Mouse (Mus musculus): ENCODE measurements around the gene Scgb1b29. TPM values are rescaled to one million over a fixed set of nuclear protein-coding genes. Genes with fewer than 3 reads are reported as not detected.
"Not testable (repeated sequence)": the region's sequence is repeated elsewhere in the genome, so short reads cannot be mapped to it uniquely, and the experiment has no call there.

Gene Scgb1b29
- total RNA-seq (2017), result not detected in 2 replicates

DNA sequence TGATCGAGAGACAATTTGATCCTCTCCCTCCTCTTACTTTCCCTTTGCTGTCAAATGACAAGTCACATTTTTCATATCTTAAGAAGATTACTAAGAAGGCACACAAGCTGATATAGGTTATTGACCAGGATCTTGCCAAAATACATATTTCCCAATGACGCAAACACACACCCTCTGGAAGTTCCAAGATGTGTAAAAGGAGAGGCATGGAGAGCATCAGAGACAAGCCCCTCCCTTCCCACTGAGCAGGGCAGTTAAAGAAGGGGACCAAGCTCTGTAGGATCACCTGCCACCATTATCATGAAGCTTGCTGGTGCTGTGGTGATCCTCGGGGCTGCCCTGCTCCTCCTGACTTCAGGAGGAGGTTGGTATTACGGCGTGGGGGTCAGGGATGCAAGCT is at the start of gene Scgb1b29:
Gene Scgb1b29 (plus strand): TSS at position 301 of the 400 bp plus-strand sequence.
- not testable (repeated sequence) for ATAC-seq (ENCODE audit: extremely low read depth, insufficient number of reproducible peaks, low FRiP score, poor library complexity, severe bottlenecking)

DNA sequence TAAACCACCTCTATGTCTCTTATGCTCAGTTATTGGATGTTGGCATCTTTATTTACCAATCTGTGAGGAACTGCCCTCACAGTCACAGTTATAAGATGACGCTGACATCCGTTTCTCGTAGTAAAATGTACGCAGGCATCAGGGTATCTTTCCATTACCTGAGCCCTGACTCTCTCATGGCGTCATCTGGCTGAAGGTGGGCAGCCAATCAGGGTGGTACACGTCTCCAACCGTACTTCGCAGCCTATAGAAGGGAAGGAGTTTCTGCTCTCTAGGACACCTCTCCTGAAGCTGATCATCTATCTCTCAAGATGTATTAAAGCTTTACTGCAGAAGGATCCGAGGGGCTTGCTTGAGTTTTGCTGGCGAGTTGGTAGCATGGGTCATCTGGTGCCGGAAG is 12.7 kb upstream of the Scgb1b29 start:
- ATAC-seq (ENCODE audit: extremely low read depth, insufficient number of reproducible peaks, low FRiP score, poor library complexity, severe bottlenecking), result not testable (repeated sequence)

Other genes starting within 250 kb of the Scgb1b29 start
- not detected in 2 replicates for gene Scgb2b11, start 230.4 kb upstream of the Scgb1b29 start, total RNA-seq (2017)
- gene Scgb1b11, start 218.7 kb upstream of the Scgb1b29 start, total RNA-seq (2017), result not detected in 2 replicates
- not detected in 2 replicates for gene Scgb2b12, start 114.3 kb upstream of the Scgb1b29 start, total RNA-seq (2017)
- not detected in 2 replicates for gene Scgb1b12, start 107.4 kb upstream of the Scgb1b29 start, total RNA-seq (2017)

All from neutrophil, adult 5-6 weeks (primary cell).